Mouse (Mus musculus): ENCODE measurements around the gene Spag7.

Spag7 gene

DNA sequence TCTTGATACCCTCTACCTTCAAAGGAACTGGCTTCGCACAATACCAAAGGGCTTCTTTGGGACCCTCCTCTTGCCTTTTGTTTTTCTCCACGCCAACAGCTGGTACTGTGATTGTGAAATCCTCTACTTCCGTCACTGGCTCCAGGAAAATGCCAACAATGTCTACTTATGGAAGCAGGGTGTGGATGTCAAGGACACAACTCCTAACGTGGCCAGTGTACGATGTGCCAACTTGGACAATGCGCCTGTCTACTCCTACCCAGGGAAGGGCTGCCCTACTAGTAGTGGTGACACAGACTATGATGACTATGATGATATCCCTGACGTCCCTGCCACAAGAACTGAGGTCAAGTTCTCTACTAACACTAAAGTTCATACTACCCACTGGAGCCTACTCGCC lies 29.2 kb downstream of the Spag7 start:
- DNase-seq = no peak

DNA sequence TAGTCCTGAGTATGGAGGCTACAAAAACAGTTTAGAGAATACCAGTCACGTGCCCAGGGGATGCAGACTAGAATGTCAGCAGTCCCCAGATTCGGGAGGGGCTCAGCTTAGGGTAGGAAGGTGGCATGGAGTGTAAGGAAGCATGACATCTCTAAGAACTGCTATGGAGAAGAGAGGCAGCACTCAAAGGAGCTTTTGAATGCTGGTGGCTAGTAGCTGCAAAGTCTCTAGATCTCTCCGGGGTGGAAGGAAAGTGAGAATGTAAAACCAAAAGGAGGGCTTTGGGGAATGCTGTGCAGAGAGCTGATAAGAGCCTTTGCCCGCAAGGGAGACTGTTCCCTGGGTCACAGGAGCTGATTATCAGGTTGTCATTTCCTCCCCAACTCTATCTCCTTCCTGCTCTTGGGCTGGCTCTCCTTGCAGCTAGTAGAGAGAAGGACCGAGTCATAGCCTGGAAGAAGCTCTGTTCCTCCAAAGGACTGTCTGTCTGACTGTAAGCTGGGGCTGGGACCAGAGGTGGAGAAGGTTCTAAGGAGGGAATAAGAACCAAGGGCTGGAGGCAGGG lies 30.4 kb downstream of the Spag7 start, which contains the start of gene Gp1ba:
Gene Gp1ba, plus strand, starts transcription at position 409 of the 565 bp plus-strand sequence.
- no peak for DNase-seq

DNA sequence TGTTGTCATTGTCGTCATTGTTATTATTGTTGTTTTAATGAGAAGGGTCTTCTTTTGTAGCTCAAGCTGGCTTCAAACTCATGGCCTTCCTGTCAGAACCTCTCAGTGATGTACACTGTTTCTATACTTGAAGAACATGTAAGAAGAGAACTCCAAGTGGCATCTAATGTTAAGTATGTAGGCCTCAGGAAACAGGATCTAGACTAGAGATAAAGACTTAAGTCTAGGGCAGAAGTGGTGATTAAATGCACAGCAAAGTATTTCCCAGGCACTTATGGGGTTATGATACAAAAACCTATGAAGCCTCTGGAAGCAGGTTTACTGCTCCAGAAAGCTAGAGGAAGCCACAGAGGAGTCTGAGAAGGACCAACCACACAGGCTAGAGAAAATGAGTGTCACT lies 30.9 kb downstream of the Spag7 start:
- DNase-seq = no peak

DNA sequence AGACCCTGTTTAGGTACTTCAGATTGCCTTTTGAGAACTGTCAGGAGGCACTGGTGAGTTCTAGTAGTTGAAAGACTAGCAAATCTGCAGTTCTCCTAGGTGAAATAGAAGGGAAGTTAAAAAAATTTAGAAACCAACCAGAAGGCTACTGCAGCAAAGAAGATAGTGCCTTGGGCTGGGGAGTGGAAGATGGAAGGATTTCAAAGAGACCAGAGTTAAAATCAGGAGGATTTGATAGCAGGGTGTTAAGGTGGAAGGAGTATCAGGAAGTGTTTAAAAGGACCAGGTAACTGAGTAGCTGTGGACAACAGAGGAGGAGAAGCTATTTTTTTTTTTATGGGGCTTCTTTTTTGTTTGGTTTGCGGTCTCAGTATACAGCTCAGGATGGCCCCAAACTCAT lies 31.5 kb downstream of the Spag7 start:
- DNase-seq = no peak

- DNase-seq = no peak
Observed at GRCm38 (mm10) chr11:70635601-70636000, 33.6 kb downstream of the Spag7 start.

GRCm38 (mm10) chr11:70630129-70630528 lies 39.1 kb downstream of the Spag7 start:
- no peak for DNase-seq

DNA sequence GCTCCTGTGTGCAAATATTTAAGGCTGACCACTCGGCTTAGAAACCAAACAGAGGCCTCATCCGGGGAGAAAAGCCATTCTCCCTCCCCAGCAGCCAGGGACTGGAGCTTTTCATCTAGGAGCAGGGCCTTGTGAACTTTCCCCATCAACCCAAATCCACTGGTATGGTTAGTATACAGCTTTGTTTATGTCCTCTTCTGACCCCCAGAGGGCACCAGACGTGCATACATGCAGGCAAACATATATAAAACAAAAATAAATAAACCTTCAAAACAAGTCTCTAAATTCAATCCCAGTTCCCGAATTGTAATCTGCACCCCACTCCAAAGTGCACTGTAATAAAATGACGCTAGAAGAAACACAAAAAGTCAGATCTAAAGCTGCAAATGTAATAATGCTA lies 39.7 kb downstream of the Spag7 start:
- peak in 1 of 2 experiments; percentile 19 for DNase-seq

DNA sequence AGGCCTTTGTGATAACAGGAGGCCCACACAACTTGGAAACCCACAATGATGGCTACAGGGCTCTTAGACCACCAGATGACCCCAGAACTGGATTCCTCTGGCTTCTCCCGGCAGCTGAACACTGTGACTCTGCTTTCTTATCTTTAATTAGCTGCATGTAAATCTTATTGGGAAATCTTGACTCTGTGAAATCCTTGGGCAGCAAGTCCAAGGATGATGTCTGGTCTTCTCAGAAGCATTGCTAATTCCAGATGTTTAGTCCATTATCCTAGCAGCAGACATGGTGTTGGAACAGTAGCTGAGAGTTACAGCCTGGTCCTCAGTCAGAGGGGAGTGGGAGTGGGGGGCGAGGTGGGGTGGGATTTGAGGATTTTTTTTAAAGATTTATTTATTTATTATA lies 40.8 kb downstream of the Spag7 start:
- no peak for DNase-seq

- DNase-seq = no peak
Observed at GRCm38 (mm10) chr11:70626877-70627276, 42.3 kb downstream of the Spag7 start.

DNA sequence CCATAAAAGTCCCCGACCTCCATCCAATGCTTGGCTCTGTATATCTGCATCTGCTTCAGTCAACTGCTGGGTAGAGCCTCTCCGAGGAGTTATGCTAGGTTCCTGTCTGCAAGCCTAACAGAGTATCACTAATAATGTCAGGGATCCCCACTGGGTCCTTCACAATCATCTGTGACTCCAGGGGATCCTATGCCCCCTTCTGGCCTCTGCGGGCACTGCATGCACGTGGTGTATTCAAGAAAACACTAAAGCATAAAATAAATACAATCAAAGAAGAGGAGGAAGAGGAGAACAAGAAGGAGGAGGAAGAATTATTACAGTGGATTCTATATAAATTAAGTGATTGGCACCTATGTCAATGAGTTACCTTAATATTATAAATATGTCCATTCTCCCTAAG lies 43.7 kb downstream of the Spag7 start:
- peak in 1 of 2 experiments; percentile 68 for DNase-seq

DNA sequence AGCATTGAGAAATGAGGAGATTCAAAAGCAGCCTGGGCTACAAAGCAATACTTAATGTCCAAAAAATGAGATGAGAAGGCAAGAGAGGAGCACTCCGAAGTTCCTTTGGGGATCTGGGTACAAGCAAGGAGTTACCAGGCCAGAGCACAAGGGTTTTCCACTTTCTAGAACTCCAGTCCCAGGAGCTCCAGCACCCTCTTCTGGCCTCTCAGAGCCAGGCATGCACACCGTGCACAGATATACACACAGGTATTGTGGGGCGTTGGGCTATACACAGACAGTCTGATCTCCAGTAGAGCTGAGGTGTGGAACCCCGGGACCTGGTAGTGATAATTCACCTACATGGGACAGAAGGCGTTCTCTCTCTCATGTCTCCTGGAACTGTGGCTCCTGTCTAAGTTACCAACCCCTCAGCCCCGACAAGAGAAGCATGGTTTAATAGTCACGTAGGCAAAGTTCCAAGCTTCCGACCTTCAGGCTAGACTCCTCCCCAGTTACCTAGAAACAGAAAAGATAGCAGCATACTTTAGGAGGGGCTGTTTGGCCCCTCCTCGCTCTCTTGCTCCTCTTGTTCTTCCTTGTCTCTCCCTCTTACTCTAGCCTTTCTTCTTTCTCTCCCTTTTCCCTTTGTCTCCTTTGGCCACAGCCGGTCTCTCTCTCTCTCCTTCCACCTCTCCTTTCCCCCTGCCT lies 46.0 kb downstream of the Spag7 start:
- no peak for DNase-seq

GRCm38 (mm10) chr11:70621972-70622814 lies 47.0 kb downstream of the Spag7 start:
- DNase-seq = peak in 1 of 2 experiments; percentile 47

- DNase-seq = no peak
Observed at GRCm38 (mm10) chr11:70619101-70619500, 50.1 kb downstream of the Spag7 start, which contains the start of gene Chrne. TSS of gene Chrne (minus strand) at chr11:70619216.

GRCm38 (mm10) chr11:70615516-70616093 lies 53.6 kb downstream of the Spag7 start, which contains the start of gene 4930544D05Rik:
TSS of gene 4930544D05Rik (plus strand) at chr11:70615848.
- peak in 1 of 2 experiments; percentile 10 for DNase-seq

- DNase-seq = peak; percentile 82 to 83
Observed at GRCm38 (mm10) chr11:70615074-70615473, 54.1 kb downstream of the Spag7 start.

Data from lung, postnatal 4 days (tissue).